Mouse (Mus musculus) megakaryocyte-erythroid progenitor cell, adult 5-6 weeks (primary cell): ENCODE results near the gene Fgfr3. TPM values are rescaled to one million over a fixed set of nuclear protein-coding genes. Genes with fewer than 3 reads are reported as not detected.

Experiments
- ATAC-seq: replicated peaks from 2 replicates; pipeline ENCODE4 v1.8.0; 2016; ENCODE audit warnings: mild to moderate bottlenecking, inconsistent platforms; ENCODE audit not compliant: severe bottlenecking, poor library complexity, low FRiP score, low TSS enrichment
- total RNA-seq, 2 experiments: library from RNA; stranded (forward) in 1 of 2; stranded (reverse) in 1 of 2; fragments of 200-1000, 215-1000 nt in 1 of 2; fragments of >200 nt in 1 of 2; fragmentation: Nextera tagmentation in 1 of 2; gene quantifications; 2 replicates each; pipeline ENCODE4 v1.2.3; 2014 to 2017

Fgfr3 gene
- total RNA-seq, 2 experiments from 2014 or later = not detected

- no peak for ATAC-seq
Measured at GRCm38 (mm10) chr5:33723641-33724465, 2.4 kb downstream of the Fgfr3 start.

- no peak for ATAC-seq
Measured at GRCm38 (mm10) chr5:33726081-33726647, 4.7 kb downstream of the Fgfr3 start.

GRCm38 (mm10) chr5:33726891-33727290 is 5.4 kb downstream of the Fgfr3 start:
- ATAC-seq = no peak

- ATAC-seq = no peak
Measured at GRCm38 (mm10) chr5:33728841-33729240, 7.4 kb downstream of the Fgfr3 start.

GRCm38 (mm10) chr5:33730516-33730915 is 9.0 kb downstream of the Fgfr3 start:
- no peak for ATAC-seq

- no peak for ATAC-seq
Measured at GRCm38 (mm10) chr5:33731051-33731450, 9.6 kb downstream of the Fgfr3 start.

- no peak for ATAC-seq
Measured at GRCm38 (mm10) chr5:33733837-33734236, 12.4 kb downstream of the Fgfr3 start.

GRCm38 (mm10) chr5:33735412-33736092 is 14.1 kb downstream of the Fgfr3 start:
- no peak for ATAC-seq

GRCm38 (mm10) chr5:33736230-33736629 is 14.8 kb downstream of the Fgfr3 start:
- ATAC-seq = no peak

- ATAC-seq = peak; percentile 67; the same call in 1 of the 2 replicates
Measured at GRCm38 (mm10) chr5:33737903-33738321, 16.4 kb downstream of the Fgfr3 start.

- no peak for ATAC-seq
Measured at GRCm38 (mm10) chr5:33738341-33738740, 16.9 kb downstream of the Fgfr3 start.

GRCm38 (mm10) chr5:33740548-33740947 is 19.1 kb downstream of the Fgfr3 start:
- no peak for ATAC-seq

- no peak for ATAC-seq
Measured at GRCm38 (mm10) chr5:33743481-33743880, 22.0 kb downstream of the Fgfr3 start.

GRCm38 (mm10) chr5:33777195-33777594 is 55.7 kb downstream of the Fgfr3 start:
- ATAC-seq = no peak

- peak; percentile 43 for ATAC-seq
Measured at GRCm38 (mm10) chr5:33781964-33782344, 60.5 kb downstream of the Fgfr3 start.

GRCm38 (mm10) chr5:33782345-33782998 is 61.0 kb downstream of the Fgfr3 start, which contains the start of gene Letm1:
Letm1 (minus strand) TSS chr5:33782817.
- ATAC-seq = peak; percentile 98

- no peak; the same call in 1 of the 2 replicates for ATAC-seq
Measured at GRCm38 (mm10) chr5:33782999-33783390, 61.5 kb downstream of the Fgfr3 start.
